Mouse (Mus musculus) embryonic facial prominence, embryonic 15.5 days (tissue): Measurements from ENCODE around the gene Fbxo47. TPM values are rescaled to one million over a fixed set of nuclear protein-coding genes. Genes with fewer than 3 reads are reported as not detected.

Source experiments
- ATAC-seq: fragments of 200-750 bp; cut with Nextera tagmentation; 2 replicates; pipeline ENCODE4 v1.8.0; 2017; ENCODE audit warnings: low read depth, moderate TSS enrichment; ENCODE audit not compliant: insufficient number of reproducible peaks, low FRiP score, low TSS enrichment
- H3K27ac ChIP-seq: fragments of 300-500 bp; sonication (generic); replicated peaks from 2 replicates; pipeline ENCODE4 v1.5.1; 2015; ENCODE audit warnings: mild to moderate bottlenecking, inconsistent platforms
- H3K27me3 ChIP-seq: fragments of 300-500 bp; sonication (generic); 2 replicates; pipeline ENCODE4 v1.6.1; 2015; ENCODE audit warnings: inconsistent platforms
- H3K36me3 ChIP-seq: fragments of 300-500 bp; sonication (generic); 2 replicates; pipeline ENCODE4 v1.6.1; 2015; ENCODE audit warnings: mild to moderate bottlenecking, inconsistent platforms
- H3K4me1 ChIP-seq: fragments of 300-500 bp; sonication (generic); 2 replicates; pipeline ENCODE4 v1.6.1; 2015; ENCODE audit warnings: inconsistent platforms
- H3K4me2 ChIP-seq: fragments of 300-500 bp; sonication (generic); replicated peaks from 2 replicates; pipeline ENCODE4 v1.6.1; 2015; ENCODE audit warnings: mild to moderate bottlenecking, inconsistent platforms
- H3K4me3 ChIP-seq: fragments of 300-500 bp; sonication (generic); replicated peaks from 2 replicates; pipeline ENCODE4 v1.5.1; 2015; ENCODE audit warnings: mild to moderate bottlenecking, inconsistent platforms
- H3K9ac ChIP-seq: fragments of 300-500 bp; sonication (generic); 2 replicates; pipeline ENCODE4 v1.6.1; 2015; ENCODE audit warnings: inconsistent platforms
- H3K9me3 ChIP-seq: fragments of 300-500 bp; sonication (generic); replicated peaks from 2 replicates; pipeline ENCODE4 v1.6.1; 2016; ENCODE audit warnings: inconsistent platforms
- WGBS: fragments of 180-500 bp; shearing (Covaris S2); methylation state at CpG from one replicate; pipeline ENCODE4 v1.1.7; 2015; 5-methylcytosine and 5-hydroxymethylcytosine counted together
- polyA plus RNA-seq: library from polyadenylated mRNA; unstranded; fragments of >200 nt; fragmentation: Nextera tagmentation; extraction: Ambion mirVana; gene quantifications from 2 replicates; pipeline ENCODE4 v1.2.1, GENCODE M21; 2015

Gene Fbxo47
- polyA plus RNA-seq, 1 experiment from 2014 or later, result 0.57 TPM

GRCm38 (mm10) chr11:97819923-97820322 is 64.0 kb downstream of the Fbxo47 start:
- H3K9me3 ChIP-seq, result no peaks in the 10 kb centered on the region
- H3K36me3 ChIP-seq, result peaks cover 57% of the 10 kb centered on the region
- no peak overlapping the region for H3K9ac ChIP-seq
- H3K4me1 ChIP-seq, result peaks cover 43% of the 10 kb centered on the region
- no peak overlapping the region for H3K4me2 ChIP-seq
- H3K27me3 ChIP-seq, result no peaks in the 10 kb centered on the region
- no peak overlapping the region for H3K27ac ChIP-seq
- 64% methylated on average over 5 of the region's 5 CpGs for WGBS
- no peak for ATAC-seq
- H3K4me3 ChIP-seq, result no peak overlapping the region

- Histone ChIP-seq H3K36me3 (peaks cover 49% of the 10 kb centered on the region), H3K4me1 (peaks cover 44% of the 10 kb centered on the region)
- no peak for ATAC-seq
Observed at GRCm38 (mm10) chr11:97819102-97819501, 64.9 kb downstream of the Fbxo47 start.

GRCm38 (mm10) chr11:97818571-97818970 is 65.4 kb downstream of the Fbxo47 start:
- Histone ChIP-seq H3K4me3 (no peak overlapping the region), H3K4me2 (no peak overlapping the region), H3K27me3 (no peaks in the 10 kb centered on the region), H3K27ac (peak overlapping the region; percentile 66), H3K4me1 (peaks cover 50% of the 10 kb centered on the region), H3K9me3 (no peaks in the 10 kb centered on the region), H3K9ac (no peak overlapping the region), H3K36me3 (peaks cover 47% of the 10 kb centered on the region)
- ATAC-seq, result 0 out of 2 replicates have a peak, but pooled peaks have one; percentile 12
- 12% methylated on average over 4 of the region's 4 CpGs for WGBS

More at GRCm38 (mm10) chr11:97819102-97819501, 64.9 kb downstream of the Fbxo47 start:
- no peak overlapping the region for H3K4me3 ChIP-seq
- no peaks in the 10 kb centered on the region for H3K9me3 ChIP-seq
- peak overlapping the region; percentile 66 for H3K27ac ChIP-seq
- no peak overlapping the region for H3K9ac ChIP-seq
- 61% methylated on average over 4 of the region's 4 CpGs for WGBS
- H3K4me2 ChIP-seq, result no peak overlapping the region
- no peaks in the 10 kb centered on the region for H3K27me3 ChIP-seq

- Histone ChIP-seq H3K36me3 (peaks cover 44% of the 10 kb centered on the region), H3K27me3 (no peaks in the 10 kb centered on the region), H3K9me3 (no peaks in the 10 kb centered on the region), H3K4me2 (no peak overlapping the region), H3K4me3 (no peak overlapping the region), H3K4me1 (peaks cover 52% of the 10 kb centered on the region), H3K27ac (peak overlapping the region; percentile 66; the same call in 1 of the 2 replicates), H3K9ac (no peak overlapping the region)
- no peak for ATAC-seq
- WGBS, result 49% methylated on average over 6 of the region's 6 CpGs
Observed at GRCm38 (mm10) chr11:97818003-97818402, 66.0 kb downstream of the Fbxo47 start.

GRCm38 (mm10) chr11:97817379-97817778 is 66.6 kb downstream of the Fbxo47 start:
- Histone ChIP-seq H3K4me1 (peaks cover 58% of the 10 kb centered on the region), H3K27me3 (no peaks in the 10 kb centered on the region), H3K36me3 (peaks cover 38% of the 10 kb centered on the region), H3K9ac (no peak overlapping the region), H3K9me3 (no peaks in the 10 kb centered on the region), H3K4me2 (no peak overlapping the region), H3K4me3 (no peak overlapping the region), H3K27ac (no peak overlapping the region)
- no peak for ATAC-seq
- WGBS, result 28% methylated on average over 5 of the region's 5 CpGs

- H3K9me3 ChIP-seq, result no peaks in the 10 kb centered on the region
- no peak overlapping the region for H3K4me2 ChIP-seq
- no peak for ATAC-seq
- peak overlapping the region; percentile 9; the same call in 1 of the 2 replicates for H3K27ac ChIP-seq
- peaks cover 37% of the 10 kb centered on the region for H3K36me3 ChIP-seq
- H3K4me1 ChIP-seq, result peaks cover 62% of the 10 kb centered on the region
- no peak overlapping the region for H3K9ac ChIP-seq
- 34% methylated on average over 9 of the region's 9 CpGs for WGBS
- no peak overlapping the region for H3K4me3 ChIP-seq
- H3K27me3 ChIP-seq, result no peaks in the 10 kb centered on the region
Observed at GRCm38 (mm10) chr11:97816916-97817315, 67.0 kb downstream of the Fbxo47 start.

GRCm38 (mm10) chr11:97816176-97816575 is 67.8 kb downstream of the Fbxo47 start:
- Histone ChIP-seq H3K27ac (peak overlapping the region; percentile 39; the same call in 1 of the 2 replicates), H3K4me3 (no peak overlapping the region), H3K36me3 (peaks cover 29% of the 10 kb centered on the region), H3K4me1 (peaks cover 70% of the 10 kb centered on the region), H3K9ac (no peak overlapping the region), H3K27me3 (no peaks in the 10 kb centered on the region), H3K4me2 (peak overlapping the region; percentile 0; the same call in 1 of the 2 replicates), H3K9me3 (no peaks in the 10 kb centered on the region)
- ATAC-seq, result no peak
- 49% methylated on average over 5 of the region's 5 CpGs for WGBS

- Histone ChIP-seq H3K4me3 (no peak overlapping the region), H3K27ac (peak overlapping the region; percentile 39; the same call in 1 of the 2 replicates), H3K4me1 (peaks cover 74% of the 10 kb centered on the region), H3K9me3 (no peaks in the 10 kb centered on the region), H3K9ac (no peak overlapping the region), H3K36me3 (peaks cover 25% of the 10 kb centered on the region), H3K27me3 (no peaks in the 10 kb centered on the region), H3K4me2 (peak overlapping the region; percentile 0; the same call in 1 of the 2 replicates)
- no peak for ATAC-seq
- 55% methylated on average over 11 of the region's 11 CpGs for WGBS
Observed at GRCm38 (mm10) chr11:97815736-97816135, 68.2 kb downstream of the Fbxo47 start.

GRCm38 (mm10) chr11:97813746-97814515 is 70.0 kb downstream of the Fbxo47 start:
- Histone ChIP-seq H3K4me1 (peaks cover 92% of the 10 kb centered on the region), H3K4me2 (no peak overlapping the region), H3K9me3 (no peaks in the 10 kb centered on the region), H3K9ac (no peak overlapping the region), H3K36me3 (peaks cover 18% of the 10 kb centered on the region), H3K27ac (0 out of 2 replicates have a peak overlapping the region, but pooled peaks have one; percentile 18), H3K4me3 (no peak overlapping the region), H3K27me3 (no peaks in the 10 kb centered on the region)
- ATAC-seq, result no peak
- WGBS, result 74% methylated on average over 17 of the region's 17 CpGs

- no peak for ATAC-seq
- H3K27ac ChIP-seq, result no peak overlapping the region
- no peak overlapping the region for H3K4me2 ChIP-seq
- WGBS, result 44% methylated on average over 7 of the region's 7 CpGs
- H3K9ac ChIP-seq, result no peak overlapping the region
- peaks cover 92% of the 10 kb centered on the region for H3K4me1 ChIP-seq
- H3K4me3 ChIP-seq, result no peak overlapping the region
- no peaks in the 10 kb centered on the region for H3K27me3 ChIP-seq
- H3K36me3 ChIP-seq, result peaks cover 25% of the 10 kb centered on the region
- H3K9me3 ChIP-seq, result no peaks in the 10 kb centered on the region
Observed at GRCm38 (mm10) chr11:97813085-97813484, 70.9 kb downstream of the Fbxo47 start.

GRCm38 (mm10) chr11:97812491-97812921 is 71.4 kb downstream of the Fbxo47 start:
- H3K27ac ChIP-seq, result no peak overlapping the region
- no peaks in the 10 kb centered on the region for H3K9me3 ChIP-seq
- H3K4me1 ChIP-seq, result peaks cover 92% of the 10 kb centered on the region
- H3K9ac ChIP-seq, result no peak overlapping the region
- peaks cover 27% of the 10 kb centered on the region for H3K36me3 ChIP-seq
- no peak overlapping the region for H3K4me3 ChIP-seq
- ATAC-seq, result no peak
- H3K4me2 ChIP-seq, result no peak overlapping the region
- WGBS, result 40% methylated on average over 3 of the region's 3 CpGs
- H3K27me3 ChIP-seq, result no peaks in the 10 kb centered on the region
